Mouse (Mus musculus) lung, embryonic 16.5 days (tissue): ENCODE results near the gene Lonrf3. TPM values are rescaled to one million over a fixed set of nuclear protein-coding genes. Genes with fewer than 3 reads are reported as not detected.

Experiments
- ATAC-seq: fragments of 200-750 bp; cut with Nextera tagmentation; 2 replicates; pipeline ENCODE4 v1.8.0; 2017; ENCODE audit warnings: low read depth, mild to moderate bottlenecking, moderate library complexity
- H3K27ac ChIP-seq: fragments of 300-500 bp; sonication (generic); 2 replicates; pipeline ENCODE4 v1.5.1; 2014; ENCODE audit warnings: mild to moderate bottlenecking, control low read depth, low read length
- H3K27me3 ChIP-seq: fragments of 300-500 bp; sonication (generic); 2 replicates; pipeline ENCODE4 v1.6.1; 2014; ENCODE audit warnings: low read depth, low read length, mixed read lengths; ENCODE audit not compliant: control insufficient read depth, insufficient read depth
- H3K36me3 ChIP-seq: fragments of 300-500 bp; sonication (generic); 2 replicates; pipeline ENCODE4 v1.6.1; 2014; ENCODE audit warnings: low read length; ENCODE audit not compliant: control insufficient read depth, insufficient read depth
- H3K4me1 ChIP-seq: fragments of 300-500 bp; sonication (generic); replicated peaks from 2 replicates; pipeline ENCODE4 v1.6.1; 2014; ENCODE audit warnings: low read length, mixed read lengths; ENCODE audit not compliant: control insufficient read depth, insufficient read depth
- H3K4me2 ChIP-seq: fragments of 300-500 bp; sonication (generic); 2 replicates; pipeline ENCODE4 v1.6.1; 2014; ENCODE audit warnings: low read depth, low read length, control low read depth
- H3K4me3 ChIP-seq: fragments of 300-500 bp; sonication (generic); 2 replicates; pipeline ENCODE4 v1.5.1; 2014; ENCODE audit warnings: mild to moderate bottlenecking, low read length, control low read depth
- H3K9ac ChIP-seq: fragments of 300-500 bp; sonication (generic); 2 replicates; pipeline ENCODE4 v1.6.1; 2014; ENCODE audit warnings: low read length, control low read depth
- H3K9me3 ChIP-seq: fragments of 300-500 bp; sonication (generic); 2 replicates; pipeline ENCODE4 v1.6.1; 2016; ENCODE audit warnings: low read length; ENCODE audit not compliant: control insufficient read depth
- WGBS: fragments of 180-500 bp; shearing (Covaris S2); extraction: QIAGEN DNeasy Blood & Tissue Kit; methylation state at CpG from one replicate; pipeline ENCODE4 v1.1.7; 2014; 5-methylcytosine and 5-hydroxymethylcytosine counted together
- microRNA-seq: library from miRNA; unstranded; fragments of <30 nt; microRNA quantifications from one replicate; pipeline ENCODE4, GENCODE M21; 2016
- polyA plus RNA-seq: library from polyadenylated mRNA; unstranded; fragments of >200 nt; fragmentation: Nextera tagmentation; extraction: Ambion mirVana; gene quantifications from 2 replicates; pipeline ENCODE4 v1.2.1, GENCODE M21; 2015

Gene Lonrf3
- polyA plus RNA-seq, 1 experiment from 2014 or later, result 0.84 TPM

- WGBS, result 37% methylated on average over 3 of the region's 3 CpGs
- H3K4me2 ChIP-seq, result no peak overlapping the region
Observed at GRCm38 (mm10) chrX:36389971-36390370, 61.8 kb downstream of the Lonrf3 start.

GRCm38 (mm10) chrX:36390503-36390902 is 62.4 kb downstream of the Lonrf3 start:
- no peak overlapping the region for H3K27ac ChIP-seq
- no peak for ATAC-seq
- H3K4me3 ChIP-seq, result no peak overlapping the region
- H3K36me3 ChIP-seq, result no peaks in the 10 kb centered on the region
- no peaks in the 10 kb centered on the region for H3K27me3 ChIP-seq
- WGBS, result 44% methylated on average over 2 of the region's 2 CpGs
- H3K4me2 ChIP-seq, result no peak overlapping the region
- H3K9ac ChIP-seq, result no peak overlapping the region
- H3K4me1 ChIP-seq, result no peaks in the 10 kb centered on the region
- no peaks in the 10 kb centered on the region for H3K9me3 ChIP-seq

More at GRCm38 (mm10) chrX:36389971-36390370, 61.8 kb downstream of the Lonrf3 start:
- Histone ChIP-seq H3K4me3 (no peak overlapping the region), H3K27ac (no peak overlapping the region), H3K9me3 (no peaks in the 10 kb centered on the region), H3K4me1 (no peaks in the 10 kb centered on the region), H3K36me3 (no peaks in the 10 kb centered on the region), H3K27me3 (no peaks in the 10 kb centered on the region), H3K9ac (no peak overlapping the region)
- ATAC-seq, result no peak

DNA sequence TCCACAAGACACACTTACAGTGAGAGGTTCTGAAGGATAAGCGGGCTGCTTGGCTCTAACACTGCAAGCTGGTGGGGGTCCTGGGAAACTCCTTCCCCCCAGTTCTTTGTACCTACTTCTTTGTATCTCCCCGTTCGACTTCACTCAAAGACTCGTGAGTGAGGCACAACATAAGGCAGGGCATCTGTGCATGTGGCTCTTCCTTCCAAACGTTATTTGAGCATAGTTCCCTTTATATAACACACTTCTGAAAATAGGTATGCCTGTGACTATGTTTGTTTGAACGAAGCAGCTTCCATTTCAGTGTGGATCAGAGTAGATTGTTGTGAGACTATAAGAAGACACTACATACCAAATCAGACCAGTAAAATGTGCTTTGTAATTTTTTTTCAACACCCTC is 64.5 kb downstream of the Lonrf3 start:
- no peaks in the 10 kb centered on the region for H3K4me1 ChIP-seq
- H3K36me3 ChIP-seq, result no peaks in the 10 kb centered on the region
- no peak overlapping the region for H3K4me3 ChIP-seq
- no peak overlapping the region for H3K27ac ChIP-seq
- no peak for ATAC-seq
- H3K27me3 ChIP-seq, result no peaks in the 10 kb centered on the region
- 67% methylated on average over 6 of the region's 6 CpGs for WGBS
- H3K9ac ChIP-seq, result no peak overlapping the region
- H3K9me3 ChIP-seq, result no peaks in the 10 kb centered on the region
- no peak overlapping the region for H3K4me2 ChIP-seq

GRCm38 (mm10) chrX:36393279-36393678 is 65.1 kb downstream of the Lonrf3 start:
- H3K9ac ChIP-seq, result no peak overlapping the region
- WGBS, result 25% methylated on average over 6 of the region's 6 CpGs
- no peaks in the 10 kb centered on the region for H3K27me3 ChIP-seq
- no peak overlapping the region for H3K27ac ChIP-seq
- no peaks in the 10 kb centered on the region for H3K9me3 ChIP-seq
- no peak overlapping the region for H3K4me2 ChIP-seq
- ATAC-seq, result no peak
- no peaks in the 10 kb centered on the region for H3K4me1 ChIP-seq
- H3K4me3 ChIP-seq, result no peak overlapping the region
- H3K36me3 ChIP-seq, result no peaks in the 10 kb centered on the region

DNA sequence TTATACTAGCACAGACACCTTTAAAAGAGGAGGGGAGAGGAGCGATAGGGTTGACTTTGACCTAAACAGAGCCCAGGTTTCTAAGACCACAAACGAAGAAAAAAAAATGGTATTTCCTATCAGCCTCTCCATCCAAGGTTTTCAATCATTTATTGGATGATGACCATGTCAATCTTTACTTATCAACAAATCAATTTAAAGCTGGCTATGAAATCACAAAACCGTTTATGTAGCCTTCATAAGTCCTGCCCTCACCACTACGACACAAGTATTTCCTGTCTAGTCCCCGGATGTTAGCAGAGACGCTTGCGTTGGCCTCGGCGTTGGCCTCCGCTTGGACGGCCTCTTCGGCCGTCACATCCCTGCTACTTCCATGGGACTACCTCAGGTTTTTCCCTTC is 72.8 kb downstream of the Lonrf3 start, which contains the start of gene Gm6268:
Gm6268 (plus strand) TSS at position 301 of the 400 bp plus-strand sequence.
- Histone ChIP-seq H3K4me3 (no peak within 1 kb of the TSS), H3K9me3 (no peaks in the 10 kb centered on the region), H3K9ac (no peak within 1 kb of the TSS), H3K27me3 (no peaks in the 10 kb centered on the region), H3K4me1 (no peaks in the 10 kb centered on the region), H3K4me2 (no peak within 1 kb of the TSS), H3K36me3 (no peaks in the 10 kb centered on the region), H3K27ac (no peak within 1 kb of the TSS)
- no peak for ATAC-seq
- 86% methylated on average over 13 of the region's 13 CpGs for WGBS

DNA sequence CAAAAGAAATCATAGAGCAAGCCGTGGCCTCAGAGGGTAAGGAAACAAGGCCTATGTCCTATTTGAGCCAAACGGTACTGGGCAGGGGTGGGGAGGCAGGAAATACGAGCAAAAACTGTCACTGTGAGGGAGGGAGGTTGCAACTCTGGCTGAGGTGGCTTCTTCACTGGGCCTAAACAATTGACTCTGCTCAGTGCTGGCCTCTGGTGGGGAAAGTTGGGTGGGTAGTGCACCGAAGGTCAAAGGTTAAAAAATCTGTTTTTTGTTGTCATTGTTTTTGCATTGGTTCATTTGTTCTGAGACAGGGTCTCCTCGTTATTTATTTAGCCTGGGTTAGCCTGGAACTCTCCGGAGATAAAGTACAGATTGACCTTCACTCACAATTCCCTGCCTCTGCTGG is 74.2 kb downstream of the Lonrf3 start:
- no peaks in the 10 kb centered on the region for H3K36me3 ChIP-seq
- no peaks in the 10 kb centered on the region for H3K27me3 ChIP-seq
- no peak overlapping the region for H3K27ac ChIP-seq
- no peaks in the 10 kb centered on the region for H3K4me1 ChIP-seq
- 49% methylated on average over 6 of the region's 6 CpGs for WGBS
- H3K9me3 ChIP-seq, result no peaks in the 10 kb centered on the region
- H3K4me2 ChIP-seq, result no peak overlapping the region
- ATAC-seq, result no peak
- H3K4me3 ChIP-seq, result no peak overlapping the region
- no peak overlapping the region for H3K9ac ChIP-seq

Small RNA genes lying within 50 kb of the gene (microRNA-seq; reads per million reads assigned to microRNA genes)
- gene Gm44485, result not detected

Other genes with a start within 250 kb of the Lonrf3 start
- gene Il13ra1, start 216.2 kb upstream of the Lonrf3 start, polyA plus RNA-seq, result 33.0 and 33.5 TPM in 2 replicates
- 2.2 and 3.4 TPM in 2 replicates for gene Zcchc12, start 132.4 kb upstream of the Lonrf3 start, polyA plus RNA-seq
- not detected in 2 replicates for gene Gm6268, start 72.9 kb downstream of the Lonrf3 start, polyA plus RNA-seq
- not detected in 2 replicates for gene Gm14569, start 163.5 kb downstream of the Lonrf3 start, polyA plus RNA-seq